Mouse (Mus musculus) forebrain, embryonic 12.5 days (tissue): Measurements from ENCODE around the gene Slc6a15. TPM values are rescaled to one million over a fixed set of nuclear protein-coding genes. Genes with fewer than 3 reads are reported as not detected.
A peak's percentile ranks its signal among the peaks of the same experiment; 100 is the strongest.

Experiments
- ATAC-seq: fragments of 200-750 bp; cut with Nextera tagmentation; 2 replicates; pipeline ENCODE4 v1.8.0; 2017; ENCODE audit warnings: moderate TSS enrichment; ENCODE audit not compliant: low FRiP score
- H3K27ac ChIP-seq: fragments of 300-500 bp; sonication (generic); 2 replicates; pipeline ENCODE4 v1.5.1; 2016; ENCODE audit warnings: mild to moderate bottlenecking
- H3K27me3 ChIP-seq: fragments of 300-500 bp; sonication (generic); 2 replicates; pipeline ENCODE4 v1.6.1; 2016; ENCODE audit warnings: mild to moderate bottlenecking
- H3K36me3 ChIP-seq: fragments of 300-500 bp; sonication (generic); replicated peaks from 2 replicates; pipeline ENCODE4 v1.6.1; 2016; ENCODE audit warnings: mild to moderate bottlenecking
- H3K4me1 ChIP-seq: fragments of 300-500 bp; sonication (generic); 2 replicates; pipeline ENCODE4 v1.6.1; 2016
- H3K4me2 ChIP-seq: fragments of 300-500 bp; sonication (generic); 2 replicates; pipeline ENCODE4 v1.6.1; 2016; ENCODE audit warnings: mild to moderate bottlenecking, moderate library complexity
- H3K4me3 ChIP-seq: fragments of 300-500 bp; sonication (generic); replicated peaks from 2 replicates; pipeline ENCODE4 v1.5.1; 2016; ENCODE audit warnings: mild to moderate bottlenecking
- H3K9ac ChIP-seq: fragments of 300-500 bp; sonication (generic); 2 replicates; pipeline ENCODE4 v1.6.1; 2016; ENCODE audit warnings: mild to moderate bottlenecking
- H3K9me3 ChIP-seq: fragments of 300-500 bp; sonication (generic); 2 replicates; pipeline ENCODE4 v1.6.1; 2016
- WGBS: fragments of 180-500 bp; shearing (Covaris S2); methylation state at CpG from one replicate; pipeline ENCODE4 v1.1.7; 2016; 5-methylcytosine and 5-hydroxymethylcytosine counted together
- polyA plus RNA-seq: library from polyadenylated mRNA; unstranded; fragments of >200 nt; fragmentation: Nextera tagmentation; extraction: Ambion mirVana; gene quantifications from 2 replicates; pipeline ENCODE4 v1.2.1, GENCODE M21; 2016

Gene Slc6a15
- polyA plus RNA-seq: 20.9 and 31.0 TPM in 2 replicates

- Histone ChIP-seq H3K4me2 (peak within 1 kb of the TSS; percentile 97), H3K4me1 (peaks cover 2% of the 10 kb centered on the region), H3K27ac (peak within 1 kb of the TSS; percentile 70), H3K36me3 (no peaks in the 10 kb centered on the region), H3K9ac (peak within 1 kb of the TSS; percentile 58), H3K9me3 (no peaks in the 10 kb centered on the region), H3K27me3 (no peaks in the 10 kb centered on the region), H3K4me3 (peak within 1 kb of the TSS; percentile 58)
- WGBS: 1% methylated on average over 37 of the region's 43 CpGs
- ATAC-seq: peak; percentile 82
These were observed at the start of gene Slc6a15 for GRCm38 (mm10) chr10:103367371-103368295. Slc6a15 (plus strand) TSS chr10:103367783.

GRCm38 (mm10) chr10:103321941-103322340 is 45.6 kb upstream of the Slc6a15 start:
- ATAC-seq: no peak
- Histone ChIP-seq H3K36me3 (no peaks in the 10 kb centered on the region), H3K9ac (no peak overlapping the region), H3K9me3 (no peaks in the 10 kb centered on the region), H3K4me3 (no peak overlapping the region), H3K4me1 (no peaks in the 10 kb centered on the region), H3K27me3 (no peaks in the 10 kb centered on the region), H3K4me2 (no peak overlapping the region), H3K27ac (no peak overlapping the region)
- 86% methylated on average over 3 of the region's 3 CpGs for WGBS

- ATAC-seq: no peak
- WGBS: 86% methylated on average over 3 of the region's 3 CpGs
- Histone ChIP-seq H3K27me3 (no peaks in the 10 kb centered on the region), H3K9ac (no peak overlapping the region), H3K4me1 (no peaks in the 10 kb centered on the region), H3K4me3 (no peak overlapping the region), H3K9me3 (no peaks in the 10 kb centered on the region), H3K27ac (no peak overlapping the region), H3K36me3 (no peaks in the 10 kb centered on the region), H3K4me2 (no peak overlapping the region)
These were observed 44.2 kb upstream of the Slc6a15 start for GRCm38 (mm10) chr10:103323386-103323785.

- Histone ChIP-seq H3K27me3 (no peaks in the 10 kb centered on the region), H3K4me2 (no peak overlapping the region), H3K36me3 (no peaks in the 10 kb centered on the region), H3K9ac (no peak overlapping the region), H3K9me3 (no peaks in the 10 kb centered on the region), H3K27ac (no peak overlapping the region), H3K4me3 (no peak overlapping the region), H3K4me1 (no peaks in the 10 kb centered on the region)
- 90% methylated on average over 1 of the region's 1 CpGs for WGBS
- ATAC-seq: no peak
These were observed 33.3 kb upstream of the Slc6a15 start for GRCm38 (mm10) chr10:103334306-103334705.

- Histone ChIP-seq H3K27ac (no peak overlapping the region), H3K4me1 (no peaks in the 10 kb centered on the region), H3K36me3 (no peaks in the 10 kb centered on the region), H3K4me2 (no peak overlapping the region), H3K9ac (no peak overlapping the region), H3K9me3 (no peaks in the 10 kb centered on the region), H3K4me3 (no peak overlapping the region), H3K27me3 (no peaks in the 10 kb centered on the region)
- ATAC-seq: no peak
- WGBS: 91% methylated on average over 5 of the region's 5 CpGs
These were observed 27.7 kb upstream of the Slc6a15 start for GRCm38 (mm10) chr10:103339928-103340327.

- Histone ChIP-seq H3K4me2 (no peak overlapping the region), H3K4me1 (0 out of 2 replicates have a peak, but pooled peaks cover 3% of the 10 kb centered on the region), H3K27ac (no peak overlapping the region), H3K9me3 (no peaks in the 10 kb centered on the region), H3K36me3 (no peaks in the 10 kb centered on the region), H3K9ac (no peak overlapping the region), H3K4me3 (no peak overlapping the region), H3K27me3 (no peaks in the 10 kb centered on the region)
- 29% methylated on average over 2 of the region's 2 CpGs for WGBS
- ATAC-seq: no peak
These were observed 20.8 kb upstream of the Slc6a15 start for GRCm38 (mm10) chr10:103346797-103347196.

GRCm38 (mm10) chr10:103368296-103369080 is 905 bp downstream of the Slc6a15 start:
- Histone ChIP-seq H3K27ac (peak overlapping the region; percentile 70), H3K4me2 (peak overlapping the region; percentile 97), H3K4me1 (peaks cover 2% of the 10 kb centered on the region), H3K9ac (peak overlapping the region; percentile 58), H3K36me3 (no peaks in the 10 kb centered on the region), H3K4me3 (peak overlapping the region; percentile 58), H3K9me3 (no peaks in the 10 kb centered on the region), H3K27me3 (no peaks in the 10 kb centered on the region)
- peak; percentile 53 for ATAC-seq
- under 1% methylated on average over 37 of the region's 37 CpGs for WGBS

GRCm38 (mm10) chr10:103369081-103369420 is 1.5 kb downstream of the Slc6a15 start:
- Histone ChIP-seq H3K9ac (peak overlapping the region; percentile 58), H3K27ac (peak overlapping the region; percentile 70; the same call in 1 of the 2 replicates), H3K4me1 (peaks cover 2% of the 10 kb centered on the region), H3K9me3 (no peaks in the 10 kb centered on the region), H3K4me3 (peak overlapping the region; percentile 58), H3K4me2 (peak overlapping the region; percentile 97), H3K27me3 (no peaks in the 10 kb centered on the region), H3K36me3 (no peaks in the 10 kb centered on the region)
- WGBS: 0% methylated on average over 8 of the region's 8 CpGs
- ATAC-seq: peak; percentile 91

GRCm38 (mm10) chr10:103402171-103402570 is 34.6 kb downstream of the Slc6a15 start:
- H3K36me3 ChIP-seq: no peaks in the 10 kb centered on the region
- H3K9ac ChIP-seq: no peak overlapping the region
- no peak overlapping the region for H3K4me3 ChIP-seq
- H3K9me3 ChIP-seq: no peaks in the 10 kb centered on the region
- 19% methylated on average over 4 of the region's 4 CpGs for WGBS
- no peaks in the 10 kb centered on the region for H3K4me1 ChIP-seq
- peak; percentile 36; the same call in 1 of the 2 replicates for ATAC-seq
- no peak overlapping the region for H3K4me2 ChIP-seq
- no peaks in the 10 kb centered on the region for H3K27me3 ChIP-seq
- no peak overlapping the region for H3K27ac ChIP-seq

GRCm38 (mm10) chr10:103427717-103428116 is 60.1 kb downstream of the Slc6a15 start:
- 81% methylated on average over 1 of the region's 1 CpGs for WGBS
- no peaks in the 10 kb centered on the region for H3K36me3 ChIP-seq
- H3K4me3 ChIP-seq: no peak overlapping the region
- H3K27ac ChIP-seq: no peak overlapping the region
- no peak for ATAC-seq
- H3K4me2 ChIP-seq: no peak overlapping the region
- no peaks in the 10 kb centered on the region for H3K9me3 ChIP-seq
- H3K27me3 ChIP-seq: no peaks in the 10 kb centered on the region
- H3K9ac ChIP-seq: no peak overlapping the region
- H3K4me1 ChIP-seq: no peaks in the 10 kb centered on the region

GRCm38 (mm10) chr10:103442588-103442987 is 75.0 kb downstream of the Slc6a15 start:
- no peak overlapping the region for H3K4me2 ChIP-seq
- 86% methylated on average over 2 of the region's 2 CpGs for WGBS
- ATAC-seq: peak; percentile 50; the same call in 1 of the 2 replicates

GRCm38 (mm10) chr10:103443070-103443469 is 75.5 kb downstream of the Slc6a15 start:
- Histone ChIP-seq H3K36me3 (no peaks in the 10 kb centered on the region), H3K4me3 (no peak overlapping the region), H3K4me1 (no peaks in the 10 kb centered on the region), H3K4me2 (no peak overlapping the region), H3K27me3 (no peaks in the 10 kb centered on the region), H3K9me3 (no peaks in the 10 kb centered on the region), H3K27ac (no peak overlapping the region), H3K9ac (no peak overlapping the region)
- WGBS: 41% methylated on average over 3 of the region's 3 CpGs
- peak; percentile 86 for ATAC-seq

More at GRCm38 (mm10) chr10:103442588-103442987, 75.0 kb downstream of the Slc6a15 start:
- no peak overlapping the region for H3K27ac ChIP-seq
- H3K27me3 ChIP-seq: no peaks in the 10 kb centered on the region
- H3K4me1 ChIP-seq: no peaks in the 10 kb centered on the region
- no peak overlapping the region for H3K9ac ChIP-seq
- H3K9me3 ChIP-seq: no peaks in the 10 kb centered on the region
- no peak overlapping the region for H3K4me3 ChIP-seq
- H3K36me3 ChIP-seq: no peaks in the 10 kb centered on the region
